Mouse (Mus musculus): ENCODE measurements around the gene Ttc9.

DNA sequence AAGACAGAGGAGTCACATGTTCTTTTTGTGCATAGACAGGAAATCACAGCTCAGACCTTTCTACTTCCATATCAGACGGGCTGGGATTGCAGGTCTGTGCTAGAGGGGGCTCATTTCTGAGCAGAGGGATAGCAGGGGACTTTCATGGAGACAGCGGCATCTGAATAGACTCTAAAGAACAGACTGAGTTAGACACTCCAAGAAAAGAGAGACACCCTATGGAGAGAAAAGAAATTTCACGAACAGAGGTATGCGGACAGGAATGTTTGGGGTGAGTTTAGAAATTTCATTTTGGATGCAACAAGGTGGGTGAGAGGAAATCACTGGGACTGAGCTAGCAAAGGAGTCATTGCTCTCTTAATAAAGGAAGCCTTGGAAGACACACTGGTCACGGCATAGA, 56.8 kb downstream of the Ttc9 start:
- TF ChIP-seq HCFC1 (IDR thresholded peaks at IDR 0.05; ENCODE audit: borderline replicate concordance, insufficient read depth, low read length) (no peak), CHD2 (IDR thresholded peaks at IDR 0.05; ENCODE audit: low read depth, low read length) (no peak), ZC3H11A (IDR thresholded peaks at IDR 0.05; ENCODE audit: borderline replicate concordance, low read depth, low read length) (no peak), ZNF384 (IDR thresholded peaks at IDR 0.05; ENCODE audit: low read depth, low read length) (no peak), MAFK (IDR thresholded peaks at IDR 0.05; ENCODE audit: insufficient read depth, low read depth, low read length) (no peak)

Measured in ES-E14 (cell line).